Comparison of ENCODE assay signal across 9 mouse cellular contexts in the genomic region with DNA sequence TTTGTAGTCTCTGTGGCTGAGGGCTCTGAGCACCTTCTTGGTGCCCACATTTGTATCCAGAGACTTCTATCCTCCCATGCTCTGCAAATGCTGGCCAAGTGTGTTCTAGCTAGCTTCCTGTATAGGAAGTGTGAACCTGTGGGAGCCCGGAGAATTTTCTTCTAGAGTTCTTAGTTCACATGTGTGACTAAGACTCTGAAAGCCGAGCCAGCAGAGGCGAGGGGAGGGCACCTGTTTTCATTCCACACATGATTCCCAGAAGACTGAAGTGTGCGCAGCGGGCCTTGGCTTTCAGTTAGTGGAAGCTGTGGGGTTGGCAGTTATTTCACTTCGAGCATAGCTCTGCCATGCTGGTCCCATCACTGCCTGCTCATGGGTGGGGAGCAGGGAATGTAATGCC. TPM values are rescaled to one million over a fixed set of nuclear protein-coding genes. Genes with fewer than 3 reads are reported as not detected.
DNase-seq lines count a peak whose midpoint lies in the region; ATAC-seq and TF ChIP-seq lines count a peak whose summit lies in the region.
"Had no signal": no experiment of that assay in that cellular context is flagged by ENCODE, and none has a peak within 500 bp of the region (broad histone marks: within the 10 kb centered on the region; RNA-seq: fewer than 3 reads in every experiment).

No protein-coding gene starts in this region.

- no peaks in the 10 kb centered on the region for H3K9me3 ChIP-seq in forebrain, embryonic 14.5 days (replicated peaks; ENCODE audit: control insufficient read depth, low read length)
- H3K9me3 ChIP-seq in limb, embryonic 15.5 days = no peaks in the 10 kb centered on the region
- no peaks in the 10 kb centered on the region for H3K9me3 ChIP-seq in liver, embryonic 12.5 days (replicated peaks)

- H3K4me3 ChIP-seq in layer of hippocampus, adult 2 months = peak overlapping the region; percentile 76
- peak overlapping the region; percentile 75 for H3K4me3 ChIP-seq in forebrain, embryonic 14.5 days (ENCODE audit: low read depth, low read length)
- peak overlapping the region; percentile 68 for H3K4me3 ChIP-seq in limb, embryonic 15.5 days
- no peak overlapping the region for H3K4me3 ChIP-seq in lung, adult 2 months (replicated peaks; ENCODE audit: extremely low read depth, low read depth, low read length)
- H3K4me3 ChIP-seq in liver, embryonic 12.5 days = no peak overlapping the region

- H3K9ac ChIP-seq in forebrain, embryonic 14.5 days (ENCODE audit: low read length) = peak overlapping the region; percentile 97
- H3K9ac ChIP-seq in limb, embryonic 15.5 days = no peak overlapping the region
- H3K9ac ChIP-seq in liver, embryonic 12.5 days = no peak overlapping the region

- H3K4me1 ChIP-seq in forebrain, embryonic 14.5 days (ENCODE audit: control insufficient read depth, insufficient read depth, low read length) = peaks cover 21% of the 10 kb centered on the region
- peaks cover 22% of the 10 kb centered on the region for H3K4me1 ChIP-seq in limb, embryonic 15.5 days
- no peaks in the 10 kb centered on the region for H3K4me1 ChIP-seq in lung, adult 2 months (ENCODE audit: control insufficient read depth, insufficient read depth, low read length)
- no peaks in the 10 kb centered on the region for H3K4me1 ChIP-seq in liver, embryonic 12.5 days

- DNase-seq in layer of hippocampus, adult 2 months (ENCODE audit: low spot score in 2 of 2) = no peak
- DNase-seq in layer of hippocampus, adult 18-20 months (ENCODE audit: low spot score in 2 of 2) = no peak
- peak; percentile 37 for DNase-seq in forebrain, embryonic 14.5 days (ENCODE audit: low spot score)
- peak; percentile 49 to 50 for DNase-seq in right cerebral cortex, postnatal 36 days (ENCODE audit: low spot score in 2 of 2)
- no peak for DNase-seq in lung, adult 2 months
- no peak for DNase-seq in urinary bladder, postnatal 4 days (ENCODE audit: low spot score in 2 of 2)

- ATAC-seq in forebrain, embryonic 14.5 days = no peak
- ATAC-seq in limb, embryonic 15.5 days (ENCODE audit: insufficient number of reproducible peaks, low FRiP score, low TSS enrichment, low read depth) = no peak
- no peak for ATAC-seq in liver, embryonic 12.5 days

- peaks cover 21% of the 10 kb centered on the region for H3K36me3 ChIP-seq in forebrain, embryonic 14.5 days (ENCODE audit: control insufficient read depth, insufficient read depth, low read length)
- H3K36me3 ChIP-seq in limb, embryonic 15.5 days = 0 out of 2 replicates have a peak, but pooled peaks cover 6% of the 10 kb centered on the region
- H3K36me3 ChIP-seq in liver, embryonic 12.5 days = no peaks in the 10 kb centered on the region
- H3K36me3 ChIP-seq: G1E had no signal

- no peaks in the 10 kb centered on the region for H3K27me3 ChIP-seq in forebrain, embryonic 14.5 days (replicated peaks; ENCODE audit: control insufficient read depth, insufficient read depth, low read length)
- H3K27me3 ChIP-seq in limb, embryonic 15.5 days = 0 out of 2 replicates have a peak, but pooled peaks cover 3% of the 10 kb centered on the region
- peaks cover 36% of the 10 kb centered on the region for H3K27me3 ChIP-seq in liver, embryonic 12.5 days (replicated peaks)

- H3K4me2 ChIP-seq in forebrain, embryonic 14.5 days (ENCODE audit: low read length) = peak overlapping the region; percentile 67
- H3K4me2 ChIP-seq in limb, embryonic 15.5 days = peak overlapping the region; percentile 17; the same call in 1 of the 2 replicates
- H3K4me2 ChIP-seq in liver, embryonic 12.5 days = no peak overlapping the region

- peak overlapping the region; percentile 97 for H3K27ac ChIP-seq in layer of hippocampus, adult 2 months
- no peak overlapping the region for H3K27ac ChIP-seq in forebrain, embryonic 14.5 days (ENCODE audit: low read depth, low read length)
- H3K27ac ChIP-seq in limb, embryonic 15.5 days = no peak overlapping the region
- H3K27ac ChIP-seq in liver, embryonic 12.5 days = no peak overlapping the region

- TF ChIP-seq POLR2A in lung, adult 2 months (IDR thresholded peaks at IDR 0.05; ENCODE audit: borderline replicate concordance, extremely low read depth, low read depth, low read length) = no peak

- WGBS in forebrain, embryonic 14.5 days = 57% methylated on average over 6 of the region's 6 CpGs
- WGBS in limb, embryonic 15.5 days = 38% methylated on average over 6 of the region's 6 CpGs
- 70% methylated on average over 6 of the region's 6 CpGs for WGBS in lung, adult 2 months
- WGBS in liver, embryonic 12.5 days (ENCODE audit: insufficient replicate concordance) = 62% methylated on average over 6 of the region's 6 CpGs

- TF ChIP-seq CTCF in layer of hippocampus, adult 2 months (conservative IDR thresholded peaks at IDR 0.05) = no peak
- no peak for TF ChIP-seq CTCF in lung, adult 2 months (IDR thresholded peaks at IDR 0.05; ENCODE audit: insufficient read depth, low read length)

RNA-seq across cellular contexts. Expression of a gene that starts 1.9 kb away (rescaled TPM):
- 100 to 1,000 TPM; 569 to 585 TPM for total RNA-seq in layer of hippocampus, adult 2 months (2021)
- total RNA-seq in layer of hippocampus, adult 18-20 months (2021) = 100 to 1,000 TPM; 528 to 532 TPM
- polyA plus RNA-seq in forebrain, embryonic 14.5 days (2014; fragmentation: Nextera tagmentation; extraction: Ambion mirVana) = 140 and 192 TPM in 2 replicates
- 70.1 and 88.5 TPM in 2 replicates for polyA plus RNA-seq in limb, embryonic 15.5 days (2015; fragmentation: Nextera tagmentation; extraction: Ambion mirVana)
- polyA plus RNA-seq in lung, adult 2 months (2012; rRNA removed) = 1.6 and 1.9 TPM in 2 replicates
- polyA plus RNA-seq in liver, embryonic 12.5 days (2016; fragmentation: Nextera tagmentation; extraction: Ambion mirVana) = 1.7 and 1.8 TPM in 2 replicates
- polyA plus RNA-seq: G1E had no signal

Comparison
In these comparisons a context has a peak if more than half of its experiments do, and no peak if none do; other contexts are left out.
1. DNase-seq: peak in forebrain, embryonic 14.5 days (single experiment) and right cerebral cortex, postnatal 36 days (2 of 2); none in layer of hippocampus, adult 2 months (0 of 2), layer of hippocampus, adult 18-20 months (0 of 2), lung, adult 2 months (single experiment) and urinary bladder, postnatal 4 days (0 of 2).
2. H3K4me3 ChIP-seq: peak in layer of hippocampus, adult 2 months (single experiment), forebrain, embryonic 14.5 days (single experiment) and limb, embryonic 15.5 days (single experiment); none in lung, adult 2 months (single experiment) and liver, embryonic 12.5 days (single experiment).
3. RNA of a gene that starts 1.9 kb away (polyA plus RNA-seq): 140 to 192 TPM in forebrain, embryonic 14.5 days and 70.1 to 88.5 TPM in limb, embryonic 15.5 days; 1.6 to 1.9 TPM in lung, adult 2 months and 1.7 to 1.8 TPM in liver, embryonic 12.5 days; every median in the first group is over 10 times any median in the second.